Mouse (Mus musculus): Measurements from ENCODE around the gene C2cd2l. TPM values are rescaled to one million over a fixed set of nuclear protein-coding genes. Genes with fewer than 3 reads are reported as not detected.

The C2cd2l gene
- polyA plus RNA-seq, 1 experiment from 2014 or later = 5.8 TPM

DNA sequence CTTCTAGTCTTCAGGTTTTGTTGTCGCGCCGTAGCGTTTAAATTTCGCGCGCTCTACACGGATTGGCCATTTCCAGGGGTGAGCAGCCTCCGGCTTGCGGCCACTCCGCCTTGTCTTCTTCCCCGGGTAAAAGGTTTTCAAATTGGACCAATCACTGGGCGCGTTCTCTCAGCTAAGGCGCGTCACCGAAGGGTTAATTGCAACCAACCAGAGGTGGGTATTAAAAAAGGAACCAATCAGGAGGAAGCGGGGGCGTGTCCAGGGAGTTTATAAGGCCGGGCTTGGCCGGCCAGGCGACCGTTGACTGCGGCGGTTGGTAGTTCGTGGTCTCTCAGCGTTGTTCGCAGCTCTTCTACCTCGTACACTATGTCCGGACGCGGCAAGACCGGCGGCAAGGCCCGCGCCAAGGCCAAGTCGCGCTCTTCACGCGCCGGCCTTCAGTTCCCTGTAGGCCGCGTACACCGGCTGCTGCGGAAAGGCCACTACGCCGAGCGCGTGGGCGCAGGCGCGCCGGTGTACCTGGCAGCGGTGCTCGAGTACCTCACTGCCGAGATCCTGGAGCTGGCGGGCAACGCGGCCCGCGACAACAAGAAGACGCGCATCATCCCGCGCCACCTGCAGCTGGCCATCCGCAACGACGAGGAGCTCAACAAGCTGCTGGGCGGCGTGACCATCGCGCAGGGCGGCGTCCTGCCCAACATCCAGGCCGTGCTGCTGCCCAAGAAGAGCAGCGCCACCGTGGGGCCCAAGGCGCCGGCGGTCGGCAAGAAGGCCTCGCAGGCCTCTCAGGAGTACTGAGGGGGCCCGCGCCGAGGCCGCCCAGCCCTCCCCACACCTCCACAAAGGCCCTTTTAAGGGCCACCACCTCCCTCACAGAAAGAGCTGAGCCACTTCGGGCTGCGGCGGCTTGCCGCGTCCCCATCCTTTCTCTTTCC, 14.6 kb upstream of the C2cd2l start, which contains the start of gene H2afx:
TSS of gene H2afx (plus strand) at position 299 of the 935 bp plus-strand sequence.
- peak; percentile 100 for DNase-seq (ENCODE audit: low spot score)

DNA sequence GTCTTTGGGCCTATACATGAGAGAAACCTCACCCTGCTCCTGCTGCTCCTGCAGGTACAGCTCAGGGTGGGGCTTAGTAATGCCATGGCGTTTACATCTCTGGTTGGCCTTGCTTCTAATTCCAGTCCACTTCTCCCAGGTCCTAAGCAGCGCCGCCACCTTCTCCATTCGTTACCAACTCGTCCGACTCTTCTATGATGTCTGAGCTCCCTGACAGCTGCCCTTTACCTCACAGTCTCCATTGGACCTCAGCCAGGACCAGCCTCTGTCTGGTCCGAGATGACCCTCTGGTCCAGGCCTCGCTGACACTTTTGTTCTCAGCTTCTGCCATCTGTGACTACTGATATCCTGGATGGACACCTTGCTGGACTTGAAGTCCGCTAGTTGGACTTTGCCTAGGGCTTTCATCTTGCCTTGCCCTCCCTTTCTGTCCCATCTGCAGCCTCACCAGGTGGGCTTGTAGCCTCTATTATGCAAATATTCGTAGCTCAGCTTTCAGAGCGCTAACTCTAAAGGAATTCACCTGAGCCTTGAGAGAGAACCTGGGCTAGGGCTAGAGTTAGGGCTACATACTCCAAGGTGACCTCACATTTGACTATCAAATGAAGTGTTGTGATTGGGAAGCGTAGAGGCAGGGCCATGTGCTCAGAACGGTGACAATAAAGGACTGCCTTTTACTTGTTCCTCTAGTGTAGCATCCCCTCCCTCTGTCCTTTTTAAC, 13.0 kb upstream of the C2cd2l start:
- no peak for ATAC-seq (replicated peaks; ENCODE audit: insufficient number of reproducible peaks, low FRiP score, low TSS enrichment, low read depth)
- H3K36me3 ChIP-seq (replicated peaks; ENCODE audit: control insufficient read depth, insufficient read depth, low read depth, low read length) = peaks cover 19% of the 10 kb centered on the region
- no peak overlapping the region for H3K4me3 ChIP-seq (ENCODE audit: low read depth, low read length)
- no peaks in the 10 kb centered on the region for H3K27me3 ChIP-seq (ENCODE audit: control insufficient read depth, insufficient read depth, low read length)
- H3K9me3 ChIP-seq (replicated peaks; ENCODE audit: control insufficient read depth, low read length) = no peaks in the 10 kb centered on the region
- no peak overlapping the region for H3K4me2 ChIP-seq (ENCODE audit: low read depth, low read length)
- H3K27ac ChIP-seq (replicated peaks; ENCODE audit: low read depth, low read length) = no peak overlapping the region
- H3K9ac ChIP-seq (replicated peaks; ENCODE audit: low read length) = no peak overlapping the region
- no peaks in the 10 kb centered on the region; the same call in 1 of the 2 replicates for H3K4me1 ChIP-seq (ENCODE audit: control insufficient read depth, insufficient read depth, low read length)
- DNase-seq (ENCODE audit: low spot score) = no peak
- WGBS = 95% methylated on average over 13 of the region's 13 CpGs

More for the DNA sequence above, 14.6 kb upstream of the C2cd2l start, which contains the start of gene H2afx:
- H3K4me2 ChIP-seq (ENCODE audit: low read depth, low read length) = peak within 1 kb of the TSS; percentile 67
- H3K27ac ChIP-seq (replicated peaks; ENCODE audit: low read depth, low read length) = peak within 1 kb of the TSS; percentile 91
- peak within 1 kb of the TSS; percentile 97 for H3K9ac ChIP-seq (replicated peaks; ENCODE audit: low read length)
- WGBS = under 1% methylated on average over 88 of the region's 91 CpGs
- H3K4me1 ChIP-seq (ENCODE audit: control insufficient read depth, insufficient read depth, low read length) = no peaks in the 10 kb centered on the region; the same call in 1 of the 2 replicates
- ATAC-seq (replicated peaks; ENCODE audit: insufficient number of reproducible peaks, low FRiP score, low TSS enrichment, low read depth) = peak; percentile 92
- H3K9me3 ChIP-seq (replicated peaks; ENCODE audit: control insufficient read depth, low read length) = no peaks in the 10 kb centered on the region
- no peaks in the 10 kb centered on the region for H3K27me3 ChIP-seq (ENCODE audit: control insufficient read depth, insufficient read depth, low read length)
- H3K36me3 ChIP-seq (replicated peaks; ENCODE audit: control insufficient read depth, insufficient read depth, low read depth, low read length) = peaks cover 19% of the 10 kb centered on the region
- peak within 1 kb of the TSS; percentile 99 for H3K4me3 ChIP-seq (ENCODE audit: low read depth, low read length)

GRCm38 (mm10) chr9:44330736-44331135, 10.7 kb upstream of the C2cd2l start:
- no peak for DNase-seq (ENCODE audit: low spot score)
- 97% methylated on average over 6 of the region's 6 CpGs for WGBS
- Histone ChIP-seq H3K36me3 (replicated peaks; ENCODE audit: control insufficient read depth, insufficient read depth, low read depth, low read length) (peaks cover 19% of the 10 kb centered on the region), H3K4me2 (ENCODE audit: low read depth, low read length) (no peak overlapping the region), H3K9me3 (replicated peaks; ENCODE audit: control insufficient read depth, low read length) (no peaks in the 10 kb centered on the region), H3K4me3 (ENCODE audit: low read depth, low read length) (no peak overlapping the region), H3K27me3 (ENCODE audit: control insufficient read depth, insufficient read depth, low read length) (no peaks in the 10 kb centered on the region), H3K27ac (replicated peaks; ENCODE audit: low read depth, low read length) (no peak overlapping the region), H3K9ac (replicated peaks; ENCODE audit: low read length) (no peak overlapping the region), H3K4me1 (ENCODE audit: control insufficient read depth, insufficient read depth, low read length) (no peaks in the 10 kb centered on the region; the same call in 1 of the 2 replicates)
- no peak for ATAC-seq (replicated peaks; ENCODE audit: insufficient number of reproducible peaks, low FRiP score, low TSS enrichment, low read depth)

DNA sequence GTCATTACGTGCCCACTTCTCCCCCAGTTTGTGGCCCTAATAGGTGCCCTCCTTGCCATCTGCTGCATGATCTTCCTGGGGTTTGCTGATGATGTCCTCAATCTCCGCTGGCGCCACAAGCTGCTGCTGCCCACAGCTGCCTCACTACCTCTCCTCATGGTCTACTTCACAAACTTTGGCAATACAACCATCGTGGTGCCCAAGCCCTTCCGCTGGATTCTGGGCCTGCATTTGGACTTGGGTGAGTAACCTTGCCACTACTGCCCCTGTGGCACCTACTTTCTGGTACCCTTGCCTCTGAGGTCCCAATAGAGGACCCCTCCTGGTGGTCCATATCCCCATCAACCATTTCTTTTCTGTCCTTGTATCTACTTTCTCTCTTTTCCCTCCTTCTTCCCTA, 7.8 kb upstream of the C2cd2l start:
- ATAC-seq (replicated peaks; ENCODE audit: insufficient number of reproducible peaks, low FRiP score, low TSS enrichment, low read depth) = no peak
- 88% methylated on average over 5 of the region's 5 CpGs for WGBS

GRCm38 (mm10) chr9:44327064-44327711, 7.1 kb upstream of the C2cd2l start:
- no peaks in the 10 kb centered on the region; the same call in 1 of the 2 replicates for H3K4me1 ChIP-seq (ENCODE audit: control insufficient read depth, insufficient read depth, low read length)
- H3K4me2 ChIP-seq (ENCODE audit: low read depth, low read length) = peak overlapping the region; percentile 76
- H3K9me3 ChIP-seq (replicated peaks; ENCODE audit: control insufficient read depth, low read length) = no peaks in the 10 kb centered on the region
- WGBS = under 1% methylated on average over 21 of the region's 22 CpGs
- peak overlapping the region; percentile 70 for H3K4me3 ChIP-seq (ENCODE audit: low read depth, low read length)
- ATAC-seq (replicated peaks; ENCODE audit: insufficient number of reproducible peaks, low FRiP score, low TSS enrichment, low read depth) = peak; percentile 34
- H3K9ac ChIP-seq (replicated peaks; ENCODE audit: low read length) = peak overlapping the region; percentile 90
- H3K36me3 ChIP-seq (replicated peaks; ENCODE audit: control insufficient read depth, insufficient read depth, low read depth, low read length) = peaks cover 4% of the 10 kb centered on the region
- H3K27me3 ChIP-seq (ENCODE audit: control insufficient read depth, insufficient read depth, low read length) = no peaks in the 10 kb centered on the region
- H3K27ac ChIP-seq (replicated peaks; ENCODE audit: low read depth, low read length) = peak overlapping the region; percentile 84
- DNase-seq (ENCODE audit: low spot score) = peak; percentile 72

More for the DNA sequence above, 7.8 kb upstream of the C2cd2l start:
- Histone ChIP-seq H3K36me3 (replicated peaks; ENCODE audit: control insufficient read depth, insufficient read depth, low read depth, low read length) (peaks cover 10% of the 10 kb centered on the region), H3K4me3 (ENCODE audit: low read depth, low read length) (peak overlapping the region; percentile 70), H3K4me1 (ENCODE audit: control insufficient read depth, insufficient read depth, low read length) (no peaks in the 10 kb centered on the region; the same call in 1 of the 2 replicates), H3K9me3 (replicated peaks; ENCODE audit: control insufficient read depth, low read length) (no peaks in the 10 kb centered on the region), H3K27ac (replicated peaks; ENCODE audit: low read depth, low read length) (no peak overlapping the region), H3K4me2 (ENCODE audit: low read depth, low read length) (peak overlapping the region; percentile 76), H3K27me3 (ENCODE audit: control insufficient read depth, insufficient read depth, low read length) (no peaks in the 10 kb centered on the region), H3K9ac (replicated peaks; ENCODE audit: low read length) (peak overlapping the region; percentile 90)
- no peak for DNase-seq (ENCODE audit: low spot score)

DNA sequence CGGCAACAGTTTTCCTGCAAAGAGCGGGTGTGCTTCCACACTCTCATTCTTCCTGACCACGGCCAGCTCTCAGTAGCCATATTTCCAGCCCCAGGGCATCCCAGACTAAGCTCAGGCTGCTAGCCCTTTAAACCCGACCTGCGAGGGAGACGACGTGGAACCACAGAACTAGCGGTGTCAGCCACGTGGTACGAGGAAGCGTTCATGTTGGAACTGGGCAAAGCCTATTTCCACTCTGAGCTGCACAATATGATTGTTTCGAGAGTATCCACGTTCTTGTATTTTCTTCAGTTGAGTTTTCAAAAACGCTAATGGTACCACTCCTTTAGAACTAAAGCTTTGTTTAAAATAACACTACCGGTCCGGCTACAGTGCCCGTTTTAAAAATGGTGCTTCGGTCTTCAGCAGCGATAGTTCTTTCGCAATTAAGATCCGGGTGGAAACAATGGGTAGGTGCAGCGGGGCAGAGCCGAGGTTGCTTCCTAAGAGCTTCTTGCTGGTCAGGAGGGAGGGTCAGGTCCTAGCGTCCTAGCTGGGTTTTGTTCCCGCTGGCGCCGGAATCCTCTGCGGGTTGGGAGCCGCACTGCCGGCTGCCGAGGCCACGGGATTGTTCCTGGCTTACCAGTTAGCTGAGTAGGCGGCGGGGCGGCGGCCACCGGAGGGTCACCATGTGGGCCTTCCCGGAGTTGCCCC, 6.4 kb upstream of the C2cd2l start:
- H3K4me1 ChIP-seq (ENCODE audit: control insufficient read depth, insufficient read depth, low read length) = no peaks in the 10 kb centered on the region; the same call in 1 of the 2 replicates
- under 1% methylated on average over 38 of the region's 38 CpGs for WGBS
- no peaks in the 10 kb centered on the region for H3K9me3 ChIP-seq (replicated peaks; ENCODE audit: control insufficient read depth, low read length)
- peak overlapping the region; percentile 90 for H3K9ac ChIP-seq (replicated peaks; ENCODE audit: low read length)
- peak overlapping the region; percentile 76 for H3K4me2 ChIP-seq (ENCODE audit: low read depth, low read length)
- peak; percentile 90 for DNase-seq (ENCODE audit: low spot score)
- peak; percentile 90 for ATAC-seq (replicated peaks; ENCODE audit: insufficient number of reproducible peaks, low FRiP score, low TSS enrichment, low read depth)
- H3K4me3 ChIP-seq (ENCODE audit: low read depth, low read length) = peak overlapping the region; percentile 70
- no peaks in the 10 kb centered on the region for H3K27me3 ChIP-seq (ENCODE audit: control insufficient read depth, insufficient read depth, low read length)
- H3K36me3 ChIP-seq (replicated peaks; ENCODE audit: control insufficient read depth, insufficient read depth, low read depth, low read length) = peaks cover 4% of the 10 kb centered on the region
- peak overlapping the region; percentile 84 for H3K27ac ChIP-seq (replicated peaks; ENCODE audit: low read depth, low read length)

GRCm38 (mm10) chr9:44325768-44326370, 5.8 kb upstream of the C2cd2l start, which contains the start of gene Dpagt1:
Dpagt1 (plus strand) TSS chr9:44326019.
- WGBS = 5% methylated on average over 12 of the region's 12 CpGs
- H3K27me3 ChIP-seq (ENCODE audit: control insufficient read depth, insufficient read depth, low read length) = no peaks in the 10 kb centered on the region
- DNase-seq (ENCODE audit: low spot score) (no peak), ATAC-seq (replicated peaks; ENCODE audit: insufficient number of reproducible peaks, low FRiP score, low TSS enrichment, low read depth) (no peak)
- peak within 1 kb of the TSS; percentile 84 for H3K27ac ChIP-seq (replicated peaks; ENCODE audit: low read depth, low read length)
- no peaks in the 10 kb centered on the region for H3K9me3 ChIP-seq (replicated peaks; ENCODE audit: control insufficient read depth, low read length)
- no peaks in the 10 kb centered on the region; the same call in 1 of the 2 replicates for H3K4me1 ChIP-seq (ENCODE audit: control insufficient read depth, insufficient read depth, low read length)
- H3K36me3 ChIP-seq (replicated peaks; ENCODE audit: control insufficient read depth, insufficient read depth, low read depth, low read length) = peaks cover 4% of the 10 kb centered on the region; the same call in 1 of the 2 replicates
- H3K4me2 ChIP-seq (ENCODE audit: low read depth, low read length) = peak within 1 kb of the TSS; percentile 76
- H3K4me3 ChIP-seq (ENCODE audit: low read depth, low read length) = peak within 1 kb of the TSS; percentile 70
- peak within 1 kb of the TSS; percentile 90 for H3K9ac ChIP-seq (replicated peaks; ENCODE audit: low read length)
